Mouse (Mus musculus): ENCODE data around the gene Oxsm. TPM values are rescaled to one million over a fixed set of nuclear protein-coding genes. Genes with fewer than 3 reads are reported as not detected.

The Oxsm gene
- 10 to 100 TPM; 11.1 to 11.7 TPM for total RNA-seq (2021)
- long read RNA-seq, experiment 1, partial matches to known transcripts = 0 of 10 reads
- long read RNA-seq, experiment 1, other reads (novel, unspliced or antisense) = 6 of 10 reads
- long read RNA-seq, experiment 2, partial matches to known transcripts = 4 of 9 reads
- long read RNA-seq, experiment 2, other reads (novel, unspliced or antisense) = 4 of 9 reads

DNA sequence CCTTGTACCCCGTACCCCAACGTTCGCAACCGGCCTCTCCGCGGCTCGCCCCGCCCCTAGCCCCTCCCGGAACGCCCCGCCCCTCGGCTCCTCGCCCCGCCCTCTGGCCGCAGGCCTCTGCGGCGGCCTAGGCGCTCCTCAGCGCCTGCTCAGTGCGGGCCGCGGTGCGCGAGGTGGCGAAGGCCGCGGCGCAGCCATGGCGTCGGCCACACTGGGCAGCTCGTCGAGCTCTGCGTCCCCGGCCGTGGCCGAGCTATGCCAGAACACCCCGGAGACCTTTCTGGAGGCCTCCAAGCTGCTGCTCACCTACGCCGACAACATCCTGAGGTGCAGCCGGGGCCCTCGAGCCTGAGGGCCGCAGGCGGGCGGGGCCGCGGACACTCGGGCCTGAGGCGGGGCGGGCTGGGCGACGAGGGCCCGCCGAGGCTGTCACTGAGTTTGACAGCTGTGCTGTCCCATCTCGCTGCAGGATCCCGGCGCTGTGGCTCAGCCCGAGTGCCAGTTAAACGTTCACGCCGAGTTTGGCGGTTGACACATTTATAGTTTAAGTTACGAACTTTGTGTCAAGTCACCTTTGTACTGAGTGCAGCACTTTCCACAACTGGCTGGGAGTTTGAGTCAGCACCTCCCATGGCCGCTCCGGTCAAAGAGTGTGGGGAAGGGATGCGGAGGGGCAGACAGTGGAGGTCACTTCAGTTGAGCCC lies at the start of gene Oxsm, which contains the start of gene Ngly1:
TSS of gene Oxsm (minus strand) at position 638 of the 704 bp plus-strand sequence.
TSS of gene Ngly1 (plus strand) at position 110 of the 704 bp plus-strand sequence.
- peak; percentile 89 to 91 for DNase-seq (ENCODE audit: low spot score in 2 of 2)

DNA sequence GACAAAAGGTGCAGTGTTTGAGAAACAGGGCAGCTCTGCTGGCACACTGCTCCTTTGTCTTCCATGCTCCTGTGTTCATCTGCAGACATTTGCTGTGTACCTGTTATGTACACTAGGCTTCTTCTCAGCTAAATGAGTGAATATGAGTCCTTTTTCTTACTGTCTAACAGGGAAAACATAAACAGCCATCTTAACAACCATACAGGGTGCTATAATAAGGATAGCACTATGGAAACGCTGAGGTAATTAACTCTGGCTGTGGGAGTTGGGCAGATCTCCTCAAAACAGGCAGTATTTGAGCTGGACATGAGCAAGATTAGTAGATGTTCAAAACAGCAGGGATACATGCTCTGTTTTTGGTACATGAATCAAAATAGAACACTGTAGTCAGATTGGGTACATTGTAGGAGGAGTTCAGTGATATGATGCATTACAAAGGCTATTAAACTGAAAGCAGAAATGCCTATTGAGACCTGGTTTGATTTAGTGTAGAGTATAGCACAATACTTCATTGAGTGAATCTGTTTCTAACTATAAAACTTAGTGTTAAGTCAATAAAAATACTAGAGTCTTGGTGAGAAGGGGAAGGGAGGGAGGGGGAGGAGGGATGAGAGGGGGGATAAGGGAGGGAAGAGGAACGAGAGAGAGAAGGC lies 47.3 kb upstream of the Oxsm start:
- no peak for DNase-seq (ENCODE audit: low spot score in 2 of 2)

DNA sequence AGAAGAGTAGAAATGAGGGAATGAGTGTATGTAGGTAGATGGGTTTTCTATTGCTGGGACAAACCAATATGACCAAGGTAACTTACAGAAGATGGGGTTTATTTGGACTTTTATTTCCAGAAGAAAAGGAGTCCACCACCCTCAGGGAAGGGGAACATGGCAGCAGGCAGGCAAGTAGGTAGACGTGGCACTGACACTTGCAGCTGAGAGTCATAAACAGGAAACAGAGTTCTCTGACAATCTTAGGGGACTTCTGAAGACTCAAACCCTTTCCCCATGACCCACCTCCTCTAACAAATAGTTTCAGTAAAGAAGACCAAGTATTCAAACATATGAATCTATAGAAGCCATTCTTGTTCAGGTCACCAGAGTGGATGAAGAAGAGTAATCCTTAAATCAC lies 44.3 kb upstream of the Oxsm start:
- no peak for DNase-seq (ENCODE audit: low spot score in 2 of 2)

GRCm38 (mm10) chr14:16293015-16293414 lies 43.4 kb upstream of the Oxsm start:
- no peak for DNase-seq (ENCODE audit: low spot score in 2 of 2)

- DNase-seq (ENCODE audit: low spot score in 2 of 2) = no peak
Measured at GRCm38 (mm10) chr14:16292371-16292770, 42.8 kb upstream of the Oxsm start.

GRCm38 (mm10) chr14:16283966-16284365 lies 34.4 kb upstream of the Oxsm start:
- DNase-seq (ENCODE audit: low spot score in 2 of 2) = no peak

- DNase-seq (ENCODE audit: low spot score in 2 of 2) = no peak
Measured at GRCm38 (mm10) chr14:16279196-16279595, 29.6 kb upstream of the Oxsm start.

DNA sequence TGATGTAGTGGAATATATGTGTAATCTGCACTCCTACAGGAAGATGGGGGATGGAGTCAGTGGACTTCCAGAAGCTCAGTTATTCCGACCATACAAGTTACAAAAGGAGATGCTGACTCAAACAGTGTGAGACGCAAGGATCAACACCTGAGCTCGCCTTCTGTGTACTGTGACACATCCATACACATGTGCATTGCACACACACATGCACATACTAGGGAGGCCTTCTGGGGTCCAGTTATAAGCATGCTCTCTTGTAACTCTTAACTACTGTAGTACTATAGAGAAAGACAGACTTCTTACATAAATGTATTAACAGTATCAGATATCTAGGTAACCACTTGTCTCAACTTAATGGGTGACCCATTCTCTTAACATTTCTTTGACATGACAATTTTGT lies 24.1 kb upstream of the Oxsm start:
- no peak for DNase-seq (ENCODE audit: low spot score in 2 of 2)

GRCm38 (mm10) chr14:16269776-16270175 lies 20.2 kb upstream of the Oxsm start:
- DNase-seq (ENCODE audit: low spot score in 2 of 2) = no peak

DNA sequence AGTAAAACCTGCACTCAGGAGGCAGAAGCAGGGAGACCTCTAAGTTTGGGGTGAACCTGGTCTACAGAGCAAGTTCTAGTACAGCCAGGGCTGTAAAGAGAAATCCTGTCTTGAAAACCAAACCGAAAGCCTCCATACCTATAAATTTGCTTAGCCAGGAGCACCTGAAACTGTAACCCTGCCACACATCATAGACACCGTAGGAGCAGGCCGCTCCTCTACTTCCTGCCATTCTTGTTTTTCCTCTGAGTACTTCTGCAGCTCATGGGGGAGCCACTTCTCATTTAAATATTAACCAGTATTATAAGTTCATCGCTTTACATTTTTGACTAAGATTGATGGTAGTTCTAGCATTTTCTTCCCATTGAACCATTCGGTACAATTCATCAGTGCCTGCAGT lies 17.4 kb upstream of the Oxsm start:
- no peak for DNase-seq (ENCODE audit: low spot score in 2 of 2)

DNA sequence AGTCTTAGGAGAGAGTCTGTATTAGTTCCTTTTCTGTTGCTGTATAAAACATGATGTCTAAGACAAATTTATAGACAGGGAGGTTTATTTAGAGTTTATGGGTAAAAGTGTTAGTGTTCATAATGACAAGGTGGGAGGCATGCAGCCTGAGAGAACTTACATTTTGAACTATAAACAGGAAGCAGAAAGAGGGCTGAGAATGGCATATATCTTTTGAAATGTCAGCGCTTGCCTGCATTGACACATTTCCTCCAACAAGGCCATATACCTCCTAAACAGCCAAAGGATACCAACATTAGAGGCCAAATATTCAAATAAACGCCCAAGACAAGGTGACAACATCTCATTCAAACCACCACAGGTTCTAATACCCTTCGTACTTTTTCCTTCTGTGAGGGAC lies 12.3 kb upstream of the Oxsm start:
- no peak for DNase-seq (ENCODE audit: low spot score in 2 of 2)

GRCm38 (mm10) chr14:16260541-16260940 lies 10.9 kb upstream of the Oxsm start:
- no peak for DNase-seq (ENCODE audit: low spot score in 2 of 2)

- DNase-seq (ENCODE audit: low spot score in 2 of 2) = no peak
Measured at GRCm38 (mm10) chr14:16256209-16256608, 6.6 kb upstream of the Oxsm start.

DNA sequence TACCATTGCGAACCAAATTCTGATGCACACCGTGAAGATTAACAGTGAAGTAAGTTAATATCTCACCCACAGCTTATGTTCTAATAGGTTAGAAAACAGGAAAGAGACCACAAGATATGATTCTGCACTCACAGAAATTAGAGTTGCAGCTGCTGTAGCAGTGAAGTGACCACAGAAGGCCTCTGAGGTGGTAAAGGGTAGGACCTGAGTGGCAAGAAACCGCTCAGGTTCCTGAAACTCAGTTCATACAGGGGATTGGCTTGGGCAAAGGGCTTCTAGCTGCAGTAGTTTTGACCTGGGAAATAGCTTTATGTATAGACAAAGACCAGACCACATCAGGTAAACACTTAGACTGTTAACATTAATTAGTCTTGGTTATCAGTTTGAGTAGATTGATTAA lies 6.1 kb upstream of the Oxsm start:
- no peak for DNase-seq (ENCODE audit: low spot score in 2 of 2)

DNA sequence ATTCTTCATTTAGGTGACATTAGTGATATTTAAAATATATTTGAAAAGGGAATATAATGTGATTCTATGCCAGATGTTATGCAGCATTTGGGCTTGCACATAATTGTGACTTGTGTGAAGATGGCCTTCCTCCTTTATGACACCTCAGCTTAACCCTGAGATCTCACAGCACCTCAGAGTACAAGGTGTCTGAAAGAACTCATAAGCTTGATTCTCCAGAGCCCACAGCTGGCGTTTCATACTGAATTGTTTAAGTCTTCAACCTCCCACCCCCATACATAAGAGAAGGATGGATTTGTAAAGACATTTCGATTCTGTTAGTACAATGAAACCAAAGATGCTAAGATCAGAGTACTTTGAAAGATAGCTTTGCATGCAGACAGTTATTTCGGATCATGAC lies 491 bp upstream of the Oxsm start:
- DNase-seq (ENCODE audit: low spot score in 2 of 2) = no peak

DNA sequence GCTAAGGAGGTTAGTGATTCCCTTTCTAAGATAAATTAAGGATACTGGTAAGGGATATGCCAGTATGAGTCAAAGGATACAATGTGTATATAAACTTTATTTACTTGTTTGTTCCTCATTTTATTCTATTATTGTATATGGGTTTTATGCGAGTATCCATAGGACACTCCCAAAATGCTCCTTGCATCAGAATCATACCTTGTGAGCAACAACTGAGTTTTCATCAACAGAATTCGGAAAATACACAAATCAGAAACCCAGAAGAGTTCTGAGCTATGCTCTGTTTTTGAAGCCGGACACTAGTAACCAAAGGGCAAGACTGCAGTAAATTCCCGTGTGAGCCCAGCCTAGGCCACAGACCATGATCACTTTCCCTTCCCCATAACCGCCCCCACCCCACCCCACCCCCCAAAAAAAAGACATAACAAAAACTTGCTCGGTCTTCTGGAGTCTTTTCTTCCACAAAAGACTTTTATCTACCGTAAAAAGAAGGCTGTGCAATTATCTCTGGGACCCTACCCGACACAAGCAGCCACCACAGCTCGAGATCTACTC lies 928 bp downstream of the Oxsm start:
- no peak for DNase-seq (ENCODE audit: low spot score in 2 of 2)

GRCm38 (mm10) chr14:16248135-16248534 lies 1.5 kb downstream of the Oxsm start:
- DNase-seq (ENCODE audit: low spot score in 2 of 2) = no peak

- DNase-seq (ENCODE audit: low spot score in 2 of 2) = no peak
Measured at GRCm38 (mm10) chr14:16246340-16246912, 3.2 kb downstream of the Oxsm start.

- no peak for DNase-seq (ENCODE audit: low spot score in 2 of 2)
Measured at GRCm38 (mm10) chr14:16245127-16245526, 4.5 kb downstream of the Oxsm start.

- no peak for DNase-seq (ENCODE audit: low spot score in 2 of 2)
Measured at GRCm38 (mm10) chr14:16244370-16244769, 5.2 kb downstream of the Oxsm start.

- no peak for DNase-seq (ENCODE audit: low spot score in 2 of 2)
Measured at GRCm38 (mm10) chr14:16243603-16244209, 5.9 kb downstream of the Oxsm start.

Measured in gastrocnemius, postnatal 4 days (tissue).